In genomic region chr13:28532278-28532677, GRCm38 (mm10) we compare ENCODE assay signal across 8 mouse cellular contexts.
A peak's percentile ranks its signal among the peaks of the same experiment; 100 is the strongest.
DNase-seq lines count a peak whose midpoint lies in the region; ATAC-seq lines count a peak whose summit lies in the region.
"Had no signal": no experiment of that assay in that cellular context is flagged by ENCODE, and none has a peak within 500 bp of the region (broad histone marks: within the 10 kb centered on the region; RNA-seq: fewer than 3 reads in every experiment).

No protein-coding gene starts in this region.

- H3K36me3 ChIP-seq in heart, embryonic 15.5 days: no peaks in the 10 kb centered on the region; the same call in 1 of the 2 replicates
- H3K36me3 ChIP-seq: limb, embryonic 15.5 days had no signal

- peak overlapping the region; percentile 69 for H3K27ac ChIP-seq in heart, embryonic 15.5 days
- H3K27ac ChIP-seq: limb, embryonic 15.5 days had no signal

- no peak overlapping the region for H3K4me2 ChIP-seq in heart, embryonic 15.5 days
- H3K4me2 ChIP-seq: limb, embryonic 15.5 days had no signal

- WGBS in heart, embryonic 15.5 days: 56% methylated on average over 3 of the region's 3 CpGs

- H3K9me3 ChIP-seq in heart, embryonic 15.5 days (replicated peaks): no peaks in the 10 kb centered on the region
- H3K9me3 ChIP-seq: limb, embryonic 15.5 days had no signal

- no peaks in the 10 kb centered on the region for H3K27me3 ChIP-seq in heart, embryonic 15.5 days
- H3K27me3 ChIP-seq: limb, embryonic 15.5 days had no signal

- ATAC-seq in heart, embryonic 15.5 days (replicated peaks; ENCODE audit: insufficient number of reproducible peaks, insufficient read depth, low FRiP score, low read depth): peak; percentile 47

- peak; percentile 64 for DNase-seq in Muller cell, postnatal 12 days (ENCODE audit: inconsistent ontology term)
- DNase-seq in adrenal gland, postnatal 14 days: peak; percentile 85
- DNase-seq in kidney, postnatal 10 days: peak; percentile 90
- DNase-seq in lung, postnatal 4 days: peak; percentile 75
- DNase-seq in spleen, postnatal 14 days (ENCODE audit: low spot score in 2 of 2): no peak
- no peak for DNase-seq in natural killer cell, adult 2 months (ENCODE audit: low spot score in 2 of 2)

- no peak overlapping the region for H3K4me3 ChIP-seq in heart, embryonic 15.5 days
- H3K4me3 ChIP-seq: limb, embryonic 15.5 days had no signal

- no peak overlapping the region for H3K9ac ChIP-seq in heart, embryonic 15.5 days
- H3K9ac ChIP-seq: limb, embryonic 15.5 days had no signal

- H3K4me1 ChIP-seq in heart, embryonic 15.5 days (replicated peaks): peaks cover 28% of the 10 kb centered on the region

Comparison
In these comparisons a context has a peak if more than half of its experiments do, and no peak if none do; other contexts are left out.
1. DNase-seq: peak in Muller cell, postnatal 12 days (single experiment), adrenal gland, postnatal 14 days (single experiment), kidney, postnatal 10 days (single experiment) and lung, postnatal 4 days (2 of 2); none in spleen, postnatal 14 days (0 of 2) and natural killer cell, adult 2 months (0 of 2).